Mouse (Mus musculus): ENCODE results near the gene Enox1.

DNA sequence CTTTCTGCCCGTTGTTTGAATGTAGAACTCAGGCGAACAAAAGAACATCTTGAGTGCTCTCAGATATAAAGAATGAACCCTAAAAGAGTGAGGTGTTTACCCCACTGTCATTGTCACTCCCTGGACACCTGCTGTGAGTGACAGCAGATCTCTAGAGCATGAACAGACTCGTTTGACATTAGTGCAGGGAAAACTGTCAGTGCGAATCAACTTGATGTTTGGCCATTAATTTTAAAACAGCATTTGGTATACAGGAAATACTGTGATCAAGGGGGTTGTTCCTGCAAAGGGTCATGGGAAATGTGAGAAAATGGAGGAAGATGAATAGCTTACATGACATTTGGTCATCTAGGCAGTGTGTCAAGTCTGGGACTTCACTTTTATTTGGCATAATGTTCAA, 101.6 kb downstream of the Enox1 start:
- TF ChIP-seq TAL1 (IDR thresholded peaks at IDR 0.05; ENCODE audit: low read length) (no peak), GATA1 (IDR thresholded peaks at IDR 0.05; ENCODE audit: low read length) (no peak)
